Mouse (Mus musculus) liver, adult 2 months (tissue): ENCODE data around the gene Paqr7.

Experiments used
- CTCF ChIP-seq: fragments of 200-500 bp; IDR thresholded peaks from 2 replicates; pipeline ENCODE4 v1.5.1; 2011; ENCODE audit warnings: low read depth, low read length, control low read depth
- POLR2A ChIP-seq: fragments of 200-500 bp; IDR thresholded peaks from 2 replicates; pipeline ENCODE4 v1.6.1; 2011; ENCODE audit warnings: low read length, control low read depth; ENCODE audit not compliant: insufficient read depth; ENCODE audit errors: extremely low read depth

DNA sequence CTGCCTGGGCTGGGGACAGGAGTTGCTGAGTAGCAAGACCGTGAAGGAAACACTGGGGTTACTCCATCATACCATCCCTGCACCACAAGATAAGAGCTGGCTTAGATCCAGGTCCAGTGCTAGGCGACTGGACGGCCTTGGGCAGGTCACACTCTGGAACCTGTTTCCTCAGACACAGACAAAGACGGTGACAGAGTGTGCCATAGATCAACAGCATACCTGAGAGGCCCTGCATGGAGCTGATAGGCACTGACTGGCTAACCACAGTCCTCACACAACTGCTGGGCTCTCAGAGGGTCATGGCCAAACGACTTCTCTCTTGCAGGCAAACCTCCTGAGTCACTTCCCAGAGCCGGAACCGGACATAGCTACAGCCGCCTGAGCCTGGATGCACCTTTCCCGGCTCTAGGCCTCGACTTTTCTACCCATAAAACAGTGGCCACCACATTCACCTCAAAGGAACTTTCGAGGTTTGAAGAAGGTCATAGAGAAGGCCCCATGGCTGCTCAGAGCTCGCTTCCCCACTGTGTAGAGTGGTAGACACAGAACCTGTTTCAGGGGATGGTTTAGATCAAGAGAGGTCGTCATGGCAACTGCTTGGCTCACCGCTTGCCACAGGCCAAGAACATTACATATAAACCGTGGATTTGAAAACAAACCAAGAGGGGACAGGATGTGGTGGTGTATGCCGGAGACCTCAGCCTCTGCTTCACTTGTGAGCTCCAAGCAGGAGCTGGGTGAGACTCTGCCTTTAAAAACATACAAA is 1.5 kb upstream of the Paqr7 start:
- TF ChIP-seq CTCF (no peak), POLR2A (no peak)
